Mouse (Mus musculus) kidney, postnatal 14 days (tissue): ENCODE results near the gene Nmi.
"Not testable (repeated sequence)": the region's sequence is repeated elsewhere in the genome, so short reads cannot be mapped to it uniquely, and the experiment has no call there.

Experiments
- DNase-seq: peaks from one replicate; pipeline ENCODE4 v3.0.0; 2022; ENCODE audit warnings: mixed read lengths

Nmi gene

DNA sequence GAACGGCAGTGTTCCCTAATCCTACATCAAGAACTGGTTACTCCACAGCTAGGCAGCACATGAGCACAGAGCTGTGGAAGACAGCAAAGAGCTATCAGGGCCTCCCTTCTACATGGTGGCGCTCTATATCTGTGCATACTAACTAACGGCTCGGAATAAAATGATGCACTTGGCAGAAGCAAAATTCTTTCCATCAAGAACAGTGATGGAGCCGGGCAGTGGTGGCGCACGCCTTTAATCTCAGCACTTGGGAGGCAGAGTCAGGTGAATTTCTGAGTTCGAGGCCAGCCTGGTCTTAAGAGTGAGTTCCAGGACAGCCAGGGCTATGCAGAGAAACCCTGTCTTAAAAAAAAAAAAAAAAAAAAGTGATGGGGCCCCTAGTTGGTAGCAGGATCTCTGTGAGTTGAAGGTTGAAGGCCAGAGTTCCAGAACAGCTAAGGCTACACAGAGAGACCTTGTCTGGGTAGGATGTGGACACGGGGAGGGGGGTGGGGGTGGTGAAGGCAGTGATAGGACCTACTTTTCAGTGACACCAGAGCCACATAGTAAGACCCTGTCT, at the start of gene Nmi:
TSS of gene Nmi (minus strand) at position 85 of the 559 bp plus-strand sequence.
- peak; percentile 15 for DNase-seq

DNA sequence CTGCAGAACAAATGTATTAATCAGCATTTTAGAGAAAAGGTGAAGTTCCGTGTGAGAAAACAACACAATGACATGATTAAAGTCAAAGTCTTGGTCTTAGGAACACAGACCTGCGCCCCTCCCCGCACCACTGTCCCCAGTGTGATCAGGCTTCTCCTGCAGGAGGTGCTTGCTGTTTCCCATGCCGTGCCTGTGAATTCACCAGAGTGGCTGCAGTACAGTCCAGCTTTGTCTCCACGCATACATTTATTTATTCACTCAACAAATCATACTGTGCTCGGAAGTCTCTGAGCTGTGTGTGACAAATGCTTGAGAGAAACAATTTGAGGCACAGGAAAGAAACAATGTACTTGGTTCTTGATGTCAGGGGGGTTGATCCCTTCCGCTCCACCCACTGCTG, 43.1 kb upstream of the Nmi start:
- DNase-seq = no peak

DNA sequence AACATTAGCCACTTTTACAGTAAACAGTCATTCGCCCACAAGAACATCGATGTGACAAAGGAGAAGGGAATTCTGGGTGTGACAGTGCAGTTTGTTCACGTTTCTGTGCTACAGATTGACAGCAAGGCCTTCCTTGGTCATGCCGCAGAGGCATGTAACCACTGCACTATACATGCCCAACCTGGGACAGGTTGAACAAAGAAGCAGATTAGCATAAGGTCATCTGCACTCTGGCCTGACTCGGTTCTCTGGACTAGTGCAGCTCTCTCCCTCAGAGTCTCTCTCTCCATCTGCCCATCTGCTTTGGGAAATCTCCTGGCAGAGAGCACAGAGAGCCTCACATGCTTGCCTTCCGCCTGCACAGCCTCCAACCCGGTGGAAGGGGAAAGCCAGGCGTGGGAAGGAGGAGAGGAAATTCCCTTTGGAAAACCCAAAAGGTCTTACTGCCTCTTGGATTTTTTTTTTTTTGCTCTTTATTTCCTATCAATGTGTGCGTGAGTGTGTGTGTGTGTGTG, 40.1 kb upstream of the Nmi start:
- no peak for DNase-seq

DNA sequence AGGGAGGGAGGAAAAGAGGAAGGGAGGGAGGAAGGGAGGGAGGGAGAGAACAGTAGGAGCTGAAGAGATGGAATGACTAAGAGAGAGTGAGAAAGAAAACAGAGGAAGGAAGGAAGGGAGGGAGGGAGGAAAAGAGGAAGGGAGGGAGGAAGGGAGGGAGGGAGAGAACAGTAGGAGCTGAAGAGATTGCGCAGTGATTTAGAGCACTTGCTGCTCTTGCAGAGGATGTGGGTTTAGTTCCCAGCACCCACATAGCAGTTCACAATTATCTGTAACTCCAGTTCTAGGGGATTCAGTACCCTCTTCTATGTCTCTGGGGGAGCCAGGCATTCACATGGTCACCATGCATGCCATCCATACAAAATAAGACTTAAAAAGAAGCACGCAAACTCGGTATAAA, 38.5 kb upstream of the Nmi start:
- DNase-seq = not testable (repeated sequence)

DNA sequence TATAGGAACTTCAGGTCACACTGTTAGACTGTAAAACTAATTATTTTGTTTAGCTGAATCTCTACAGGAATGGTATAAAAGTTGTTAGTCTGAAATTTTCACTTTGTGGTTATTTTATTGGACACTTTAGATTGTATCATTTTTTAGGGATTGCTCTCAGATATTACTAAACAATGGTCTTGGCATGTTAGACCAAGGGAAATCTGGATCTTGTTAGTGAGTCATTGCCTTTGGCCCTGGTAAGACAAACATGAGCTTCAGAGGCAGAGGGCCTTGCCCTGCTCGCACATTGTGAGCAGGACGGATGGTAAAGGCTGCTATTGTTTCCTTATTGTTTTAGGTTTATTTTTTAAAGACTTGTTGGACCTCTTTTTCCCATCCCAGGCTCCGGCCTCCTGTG, 33.1 kb upstream of the Nmi start:
- no peak for DNase-seq

DNA sequence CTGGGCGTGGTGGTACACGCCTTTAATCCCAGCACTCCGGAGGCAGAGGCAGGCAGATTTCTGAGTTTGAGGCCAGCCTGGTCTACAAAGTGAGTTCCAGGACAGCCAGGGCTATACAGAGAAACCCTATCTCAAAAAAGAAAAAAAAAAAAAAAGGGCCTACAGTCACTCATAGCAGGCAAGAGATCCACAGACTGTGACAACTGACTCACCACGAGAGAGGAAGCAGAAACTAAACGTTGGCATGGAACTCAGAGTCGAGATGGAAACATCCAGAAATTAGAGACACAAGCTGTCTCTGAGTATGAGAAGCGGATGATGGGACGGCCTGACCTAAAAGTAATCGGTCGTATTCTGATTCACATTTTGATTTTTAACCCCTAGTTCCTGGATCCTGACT, 29.0 kb upstream of the Nmi start:
- not testable (repeated sequence) for DNase-seq

DNA sequence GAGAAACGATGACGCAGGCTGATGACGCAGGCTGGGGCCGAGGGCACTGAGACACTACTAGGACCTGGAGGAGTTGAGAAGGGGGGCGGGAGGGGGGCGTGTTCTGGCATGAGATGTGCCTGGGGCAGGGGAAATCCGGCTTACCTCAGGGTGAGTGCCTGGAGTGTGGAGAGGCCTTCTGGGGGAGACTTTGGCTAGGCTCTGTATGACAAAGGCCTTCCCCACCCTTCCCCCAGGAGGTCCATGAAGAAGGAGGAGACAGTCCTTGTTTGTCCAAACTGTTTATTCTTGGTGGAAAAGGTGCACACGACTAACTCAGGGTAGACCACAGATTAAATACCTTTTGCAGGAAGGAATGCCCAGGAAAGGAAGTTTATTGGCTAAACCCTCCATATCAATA, 28.2 kb upstream of the Nmi start:
- no peak for DNase-seq

DNA sequence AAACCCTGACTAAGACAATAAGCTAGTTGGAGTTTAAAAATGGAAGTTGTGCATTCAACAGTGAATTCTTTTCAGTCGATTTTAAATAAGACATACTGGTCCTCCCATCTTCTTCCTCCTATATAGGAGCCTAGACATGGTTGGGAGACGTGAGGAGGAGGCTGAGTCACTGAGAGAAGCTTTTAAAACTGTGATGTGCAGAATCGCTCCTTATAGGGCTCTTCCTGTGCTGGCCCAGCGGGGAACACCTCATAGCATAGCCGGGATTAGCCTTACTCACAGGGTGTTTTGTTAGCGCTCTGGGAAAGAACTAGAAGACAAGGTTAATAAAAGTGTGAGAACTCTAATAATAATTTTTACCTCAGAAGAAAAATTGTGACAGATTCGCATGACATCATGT, 26.7 kb upstream of the Nmi start:
- DNase-seq = no peak

DNA sequence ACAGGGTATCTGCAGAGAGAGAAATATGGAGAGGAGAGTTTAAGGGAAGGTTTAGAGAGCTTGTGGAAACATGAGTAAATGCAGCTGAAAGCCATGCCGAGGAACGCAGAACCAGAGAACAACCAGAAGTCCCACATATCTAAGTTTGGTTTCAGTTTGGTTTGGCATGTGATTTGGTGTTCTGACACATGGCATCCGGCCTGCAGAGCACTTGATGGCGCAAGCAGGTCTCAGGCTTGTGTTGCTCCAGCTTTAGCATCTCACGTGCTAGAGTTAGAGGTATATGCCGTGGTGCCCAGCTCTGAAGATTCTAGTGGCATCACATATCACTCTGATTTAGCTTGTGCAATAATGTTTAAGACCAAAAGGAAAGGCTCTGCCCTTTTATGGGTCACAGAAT, 18.2 kb upstream of the Nmi start:
- DNase-seq = no peak

DNA sequence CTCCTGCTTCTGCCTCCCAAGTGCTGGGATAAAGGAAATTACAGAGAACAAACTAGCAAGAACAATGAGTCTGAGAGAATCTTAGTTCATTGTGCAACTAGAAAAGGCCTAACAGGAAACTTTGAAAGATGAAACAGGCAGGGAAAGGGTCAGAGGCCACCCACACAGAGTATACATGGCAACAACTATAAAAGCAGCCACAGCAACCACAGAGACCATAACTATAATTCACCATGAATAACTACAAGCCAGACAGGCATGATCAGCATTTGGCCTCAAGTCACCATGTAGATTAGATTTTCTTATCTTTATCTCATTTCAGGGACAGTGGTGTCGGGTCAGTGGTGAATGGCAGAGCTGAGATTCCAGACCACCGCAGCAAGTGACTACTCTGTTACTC, 16.3 kb upstream of the Nmi start:
- DNase-seq = no peak

DNA sequence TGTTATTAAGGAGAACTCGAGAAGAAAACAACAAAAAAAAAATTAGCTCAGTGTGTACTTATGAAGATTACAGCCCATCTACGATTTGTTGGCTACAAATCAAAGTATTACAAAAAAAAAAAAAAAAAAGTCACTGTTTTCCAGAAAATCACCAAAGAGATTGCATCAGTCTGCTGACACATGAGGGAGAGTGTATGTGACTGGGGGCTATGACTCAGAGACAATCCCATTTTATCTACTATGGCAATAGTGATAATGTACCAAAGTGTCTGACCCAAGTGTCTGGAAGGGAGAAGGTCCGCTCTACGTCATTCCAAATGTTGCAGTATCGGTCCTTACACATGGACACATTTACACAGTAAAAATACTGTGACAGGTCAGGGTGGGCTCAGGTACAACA, 13.4 kb upstream of the Nmi start:
- no peak for DNase-seq

DNA sequence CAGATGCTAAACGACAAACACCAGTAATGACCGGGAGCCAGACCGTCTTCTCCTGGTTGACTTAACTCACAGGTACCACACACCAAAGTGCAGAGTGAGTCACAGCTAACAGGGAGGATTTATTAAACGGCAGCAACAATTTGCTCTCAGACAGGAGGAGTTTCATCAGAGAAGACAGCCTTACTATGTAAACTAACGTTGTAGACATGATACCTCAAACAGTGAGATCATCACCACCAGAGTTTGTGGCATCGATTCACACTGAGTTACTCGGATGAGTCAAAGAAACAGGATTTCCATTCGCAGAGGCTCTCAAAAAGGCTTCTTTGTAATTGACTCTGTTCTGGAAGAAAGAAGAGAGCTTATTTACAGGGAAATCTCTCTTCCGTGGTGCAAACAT, 12.9 kb upstream of the Nmi start:
- DNase-seq = no peak

DNA sequence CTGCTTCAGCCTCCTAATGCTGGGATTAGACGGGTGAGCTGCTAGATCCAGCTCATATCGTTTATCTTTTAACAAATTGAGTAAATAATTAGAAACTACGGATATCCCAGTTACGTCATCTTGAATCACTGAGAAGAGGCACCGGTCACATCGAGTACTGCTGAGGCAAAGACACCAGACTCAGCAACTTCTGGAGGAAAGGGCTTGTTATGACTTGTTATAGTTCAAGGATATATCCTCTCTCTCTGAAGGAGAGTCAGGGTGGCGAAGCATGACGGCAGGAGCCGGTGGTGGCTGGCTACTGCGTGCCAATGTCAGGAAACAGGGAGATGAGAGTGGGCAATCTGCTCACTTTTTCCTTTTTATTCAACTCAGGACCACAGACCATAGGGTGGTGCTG, 11.9 kb upstream of the Nmi start:
- DNase-seq = peak; percentile 9

DNA sequence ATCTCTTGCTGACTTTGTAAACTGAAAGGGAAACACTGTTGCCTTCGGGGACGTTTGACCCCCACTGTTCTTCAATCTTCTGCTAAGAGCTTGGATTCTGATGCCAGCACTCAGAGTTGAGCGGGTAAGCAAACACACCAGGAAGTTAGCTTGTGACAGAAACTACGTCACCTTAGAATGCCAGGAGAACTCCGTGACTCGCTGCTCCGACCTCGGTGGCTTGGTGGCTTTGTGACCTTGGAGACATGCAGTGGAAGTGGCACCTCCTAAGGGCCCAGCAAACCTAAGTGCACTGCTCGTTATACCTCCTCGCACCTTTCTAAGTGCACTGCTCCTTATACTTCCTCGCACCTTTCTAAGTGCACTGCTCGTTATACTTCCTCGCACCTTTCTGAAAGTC, 9.0 kb upstream of the Nmi start:
- DNase-seq = peak; percentile 14

DNA sequence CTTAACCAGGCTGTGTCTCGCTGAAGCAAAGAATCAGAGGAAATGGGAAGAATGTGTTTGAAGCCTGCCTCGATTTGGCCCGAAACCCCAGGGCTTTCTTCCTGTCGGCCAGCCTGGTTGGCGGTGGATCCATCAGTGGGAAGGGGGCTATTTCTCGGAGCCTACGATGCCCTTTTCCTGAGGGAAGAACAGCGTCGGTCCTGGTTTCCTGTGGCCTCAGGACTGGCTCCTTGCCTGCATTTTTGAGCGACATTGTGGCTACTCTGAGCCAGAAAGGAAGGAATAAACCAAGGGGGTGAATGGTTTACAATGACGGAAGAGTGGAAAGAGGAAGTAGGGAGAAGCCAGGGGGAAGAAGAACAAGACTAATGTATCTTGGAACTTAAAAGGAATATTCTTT, 8.3 kb upstream of the Nmi start:
- DNase-seq = peak; percentile 67

DNA sequence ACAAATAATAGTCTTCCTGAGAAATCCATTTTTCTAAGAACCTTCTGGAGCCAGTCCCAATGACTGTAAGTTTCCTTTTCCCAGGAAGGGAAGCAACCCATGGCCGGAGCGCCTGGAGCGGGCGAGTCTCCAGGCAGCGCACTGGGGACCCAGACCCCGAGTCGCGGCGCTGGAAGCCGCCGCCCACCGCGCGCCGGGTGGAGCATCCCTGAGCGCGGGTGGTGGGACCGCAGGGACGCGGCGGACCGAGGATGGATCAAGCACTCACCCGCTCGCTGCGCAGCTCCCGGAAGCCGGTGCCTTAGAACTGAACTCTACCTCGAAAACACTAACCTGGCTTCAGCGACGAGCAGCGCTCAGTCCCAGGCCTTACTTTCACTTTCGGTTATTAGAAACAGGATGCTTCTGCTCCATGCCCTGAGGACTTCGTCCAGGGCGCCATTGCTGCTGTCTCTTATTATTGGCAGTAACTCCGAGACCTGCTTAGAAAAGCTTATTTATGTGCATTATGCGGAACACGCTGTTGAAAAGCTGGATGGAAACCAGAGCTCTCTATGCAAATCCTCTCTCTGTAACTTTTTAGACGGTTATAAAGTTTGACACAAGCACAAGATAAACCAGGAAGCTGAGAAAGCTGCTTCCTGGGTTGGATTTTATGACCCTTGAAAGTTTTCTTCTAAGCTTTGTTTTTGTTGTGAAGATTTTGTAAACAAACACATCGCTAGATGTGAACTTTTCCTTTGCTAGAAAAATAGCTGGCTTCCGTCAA, 469 bp downstream of the Nmi start:
- peak; percentile 63 for DNase-seq

DNA sequence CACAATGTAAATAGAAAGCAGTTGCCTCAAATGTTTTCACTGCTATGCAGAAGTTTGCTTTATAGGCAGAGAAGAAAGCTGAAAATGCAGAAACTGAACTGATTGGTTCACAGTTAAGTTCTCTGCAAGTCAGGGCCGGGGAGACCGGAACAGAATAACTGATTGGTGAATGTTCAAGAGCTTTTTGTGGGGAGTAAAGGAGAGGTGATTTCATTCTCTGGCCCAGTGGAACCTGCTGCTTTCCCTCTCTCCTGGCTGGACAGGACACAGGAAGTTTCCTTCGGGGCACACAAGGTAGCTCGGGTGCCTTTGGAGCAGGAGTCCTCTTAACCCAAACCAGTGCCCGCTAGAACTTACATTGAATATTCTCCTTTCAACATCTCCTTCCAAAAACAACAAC, 1.2 kb downstream of the Nmi start:
- peak; percentile 31 for DNase-seq

DNA sequence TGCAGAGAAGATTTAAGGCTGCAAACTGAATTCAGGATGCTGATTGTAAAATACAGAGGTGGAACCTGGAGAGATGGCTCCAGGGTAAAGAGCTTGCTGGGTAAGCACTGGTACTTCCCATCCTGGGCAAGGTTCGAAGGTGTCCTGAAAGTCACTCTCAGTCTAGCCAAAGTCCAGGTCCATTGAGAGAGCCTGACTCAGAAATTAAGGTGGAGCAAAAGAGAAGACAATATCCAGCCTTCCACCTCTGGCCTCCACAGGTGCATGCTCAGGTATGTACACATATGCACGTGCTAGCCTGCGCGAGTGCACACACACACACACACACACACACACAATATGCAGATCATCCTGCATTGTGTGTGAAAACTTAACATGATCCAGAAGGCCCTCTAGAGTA, 2.4 kb downstream of the Nmi start:
- no peak for DNase-seq

DNA sequence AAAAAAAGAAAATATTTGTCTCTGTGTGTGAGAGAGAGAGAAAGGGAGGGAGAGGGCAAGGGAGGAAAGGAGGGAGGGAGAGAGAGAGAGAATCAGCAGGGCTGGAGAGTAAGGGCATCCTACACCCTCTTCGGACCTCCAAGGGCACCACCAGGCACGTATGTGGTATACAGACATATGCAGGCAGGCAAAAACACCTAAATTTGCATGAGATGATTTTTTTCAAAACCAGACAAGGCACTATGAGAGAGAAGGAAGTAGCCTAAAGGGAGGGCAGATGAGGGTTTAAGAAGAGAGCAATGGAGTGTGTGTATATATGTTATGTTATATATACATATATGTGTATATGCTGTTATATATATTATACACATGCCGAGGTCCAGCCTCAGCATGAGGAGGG, 6.0 kb downstream of the Nmi start:
- no peak for DNase-seq

DNA sequence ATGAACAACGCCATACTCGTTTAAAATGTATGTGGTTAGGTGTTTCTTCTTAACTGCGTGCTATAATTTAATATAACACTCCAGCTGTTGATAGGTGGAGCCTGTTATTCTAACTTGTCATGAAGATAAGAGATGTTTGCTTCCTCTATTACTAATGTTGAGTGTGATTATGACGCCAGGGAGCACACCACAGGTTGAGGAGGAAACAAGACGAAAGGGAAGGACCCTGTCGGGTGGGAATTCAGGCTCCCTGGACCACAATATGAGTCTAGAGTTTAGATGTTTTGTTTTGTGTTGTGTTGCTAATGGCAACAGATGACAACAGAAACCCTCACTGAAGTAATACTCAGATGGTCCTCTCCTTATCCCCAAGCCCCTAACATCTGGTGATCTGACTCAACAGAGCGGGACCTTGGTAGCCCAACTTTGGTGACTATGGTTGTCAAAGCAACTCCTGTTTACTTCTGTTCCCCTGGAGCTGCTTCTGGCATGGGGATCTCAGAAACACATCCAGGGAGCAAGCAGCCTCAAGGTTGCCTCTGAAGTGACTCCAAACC, 19.6 kb downstream of the Nmi start:
- DNase-seq = no peak

DNA sequence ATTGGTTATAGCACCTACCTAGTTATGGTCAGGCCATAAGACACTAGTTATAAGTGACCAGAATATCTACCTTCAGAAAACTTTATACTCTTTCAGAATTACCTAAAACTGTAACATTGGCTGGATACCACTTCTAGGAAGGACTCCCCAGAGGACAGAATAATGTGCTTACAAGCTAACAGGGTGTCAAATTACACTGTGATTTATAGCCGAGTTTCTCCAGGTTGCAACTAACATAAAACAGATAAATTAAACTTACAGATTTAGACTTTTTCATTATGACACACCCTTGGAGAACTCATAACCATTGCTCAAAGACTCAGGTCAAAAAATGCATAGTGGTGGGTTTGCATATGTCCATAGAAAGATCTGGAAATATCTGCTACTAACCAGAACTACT, 22.4 kb downstream of the Nmi start:
- no peak for DNase-seq

DNA sequence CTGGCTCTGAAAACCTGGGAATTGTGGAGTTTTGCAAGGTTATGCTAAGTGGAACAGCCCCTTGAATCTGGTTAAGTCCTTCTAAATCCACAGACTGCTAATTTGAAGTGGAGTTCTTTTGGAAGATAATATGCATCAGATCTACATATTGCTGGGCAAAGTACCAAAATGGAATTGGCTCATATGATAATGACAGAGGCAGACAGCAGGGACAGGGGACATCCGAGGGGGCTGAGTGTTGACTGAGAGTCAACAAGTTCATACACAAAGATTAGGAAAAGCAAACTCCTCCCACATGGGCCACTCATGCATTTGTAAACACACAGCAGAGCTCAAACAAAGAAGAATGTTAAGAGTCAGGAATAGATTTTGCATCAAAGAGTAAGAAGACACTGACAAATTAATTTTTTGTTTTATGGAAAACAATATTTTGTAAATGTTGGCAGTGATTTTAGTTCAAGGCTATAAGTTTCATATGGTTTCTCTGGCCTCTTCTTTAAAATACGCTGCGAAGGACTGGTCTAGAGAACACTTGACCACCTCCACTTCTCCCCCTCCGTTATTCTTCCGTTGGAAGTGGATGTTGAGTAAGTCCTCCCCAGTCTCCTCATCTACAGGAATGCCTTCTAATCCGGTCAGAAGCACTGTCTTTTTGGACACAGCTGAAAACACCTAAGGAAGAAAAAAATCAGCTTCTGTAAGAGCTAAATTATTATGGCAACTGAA, 25.0 kb downstream of the Nmi start:
- DNase-seq = no peak

DNA sequence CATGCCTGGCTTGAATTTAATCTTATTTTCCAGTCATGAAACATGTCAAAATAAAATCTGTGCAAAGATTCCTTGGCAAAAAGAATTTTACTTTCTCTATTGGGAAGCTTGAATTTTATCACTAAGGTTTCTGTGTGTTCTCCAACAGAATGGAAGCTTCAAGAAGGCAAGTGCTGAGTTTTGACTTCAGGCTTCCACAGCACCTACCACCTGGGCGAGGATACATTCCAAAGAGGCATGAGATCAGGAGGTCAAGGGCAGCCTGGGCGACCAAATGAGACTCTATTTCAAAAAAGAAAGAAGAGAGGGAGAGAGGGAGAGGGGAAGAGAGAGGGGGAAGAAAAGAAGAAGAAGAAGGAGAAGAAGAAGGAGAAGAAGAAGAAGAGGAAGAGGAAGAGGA, 27.5 kb downstream of the Nmi start:
- no peak for DNase-seq

DNA sequence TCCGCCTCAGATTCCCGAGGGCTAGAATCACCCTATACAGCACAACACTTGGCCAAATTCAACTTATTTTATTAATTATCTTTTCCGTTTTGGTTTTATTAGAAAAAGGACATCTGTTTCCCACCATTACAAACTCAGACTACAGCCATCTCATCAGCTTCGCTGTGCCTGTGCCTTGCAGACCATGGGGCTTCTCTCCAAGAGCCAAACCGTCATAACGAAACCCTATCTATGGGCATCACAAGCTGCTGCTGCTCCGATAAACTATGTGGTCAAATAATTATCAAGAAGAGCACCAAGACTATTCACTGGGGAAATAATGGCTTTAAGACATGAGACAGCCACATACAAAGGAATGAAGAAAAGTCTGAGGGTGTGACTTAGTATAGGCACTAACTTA, 31.5 kb downstream of the Nmi start:
- DNase-seq = no peak
